Mouse (Mus musculus) kidney, postnatal 0 days (tissue): ENCODE results near the gene E330021D16Rik. TPM values are rescaled to one million over a fixed set of nuclear protein-coding genes. Genes with fewer than 3 reads are reported as not detected.

Experiments
- ATAC-seq: fragments of 200-750 bp; cut with Nextera tagmentation; replicated peaks from 2 replicates; pipeline ENCODE4 v1.8.0; 2017; ENCODE audit warnings: low read depth, moderate number of reproducible peaks, moderate TSS enrichment, moderate library complexity; ENCODE audit not compliant: low FRiP score
- DNase-seq: peaks from one replicate; pipeline ENCODE4 v3.0.0-alpha.2; 2016; ENCODE audit warnings: low spot score
- H3K27ac ChIP-seq: fragments of 300-500 bp; sonication (generic); 2 replicates; pipeline ENCODE4 v1.5.1; 2014; ENCODE audit warnings: mild to moderate bottlenecking
- H3K27me3 ChIP-seq: fragments of 300-500 bp; sonication (generic); 2 replicates; pipeline ENCODE4 v1.6.1; 2014; ENCODE audit warnings: low read length, mixed read lengths; ENCODE audit not compliant: insufficient read depth
- H3K36me3 ChIP-seq: fragments of 300-500 bp; sonication (generic); 2 replicates; pipeline ENCODE4 v1.6.1; 2014; ENCODE audit warnings: low read length, mixed read lengths; ENCODE audit not compliant: insufficient read depth
- H3K4me1 ChIP-seq: fragments of 300-500 bp; sonication (generic); replicated peaks from 2 replicates; pipeline ENCODE4 v1.6.1; 2014; ENCODE audit warnings: antibody characterized with exemption, low read length, mixed read lengths; ENCODE audit not compliant: insufficient read depth
- H3K4me2 ChIP-seq: fragments of 300-500 bp; sonication (generic); 2 replicates; pipeline ENCODE4 v1.6.1; 2014; ENCODE audit warnings: mild to moderate bottlenecking, low read length, moderate library complexity, mixed read lengths
- H3K4me3 ChIP-seq: fragments of 300-500 bp; sonication (generic); replicated peaks from 2 replicates; pipeline ENCODE4 v1.5.1; 2014; ENCODE audit warnings: low read depth, low read length
- H3K9ac ChIP-seq: fragments of 300-500 bp; sonication (generic); 2 replicates; pipeline ENCODE4 v1.6.1; 2014; ENCODE audit warnings: low read depth, low read length
- H3K9me3 ChIP-seq: fragments of 300-500 bp; sonication (generic); replicated peaks from 2 replicates; pipeline ENCODE4 v1.6.1; 2016; ENCODE audit warnings: low read length, inconsistent platforms, mixed read lengths
- CTCF ChIP-seq: IDR thresholded peaks from 2 replicates; pipeline ENCODE4 v1.5.1; 2016; ENCODE audit warnings: antibody characterized with exemption, low read depth, mild to moderate bottlenecking, moderate library complexity
- WGBS: fragments of 180-500 bp; shearing (Covaris S2); extraction: QIAGEN DNeasy Blood & Tissue Kit; methylation state at CpG from one replicate; pipeline ENCODE4 v1.1.7; 2014; 5-methylcytosine and 5-hydroxymethylcytosine counted together
- polyA plus RNA-seq: library from polyadenylated mRNA; unstranded; fragments of >200 nt; fragmentation: Nextera tagmentation; extraction: Ambion mirVana; gene quantifications from 2 replicates; pipeline ENCODE4 v1.2.1, GENCODE M21; 2015

Gene E330021D16Rik
- polyA plus RNA-seq, 1 experiment from 2014 or later: 4.2 TPM

DNA sequence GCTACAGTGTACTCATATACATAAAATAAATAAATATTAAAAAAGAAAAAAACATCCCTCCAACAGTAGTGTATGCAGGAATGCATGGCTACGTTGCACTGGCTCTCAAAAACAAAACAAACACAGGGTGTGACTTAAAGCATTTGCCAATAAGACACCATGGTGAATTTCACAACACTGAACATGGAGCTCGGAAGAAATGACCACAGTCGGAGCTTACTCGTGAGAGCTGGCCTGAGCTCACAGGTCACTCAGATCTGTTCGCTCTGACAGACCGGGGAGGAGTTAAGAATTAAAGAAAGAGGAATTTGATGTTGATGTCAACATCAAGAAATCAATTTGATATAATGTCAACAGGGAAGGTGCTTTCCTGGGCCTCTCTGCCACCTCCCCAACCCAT, 18.2 kb upstream of the E330021D16Rik start:
- Histone ChIP-seq H3K27me3 (no peaks in the 10 kb centered on the region), H3K9me3 (no peaks in the 10 kb centered on the region), H3K9ac (no peak overlapping the region), H3K27ac (no peak overlapping the region), H3K4me2 (no peak overlapping the region), H3K36me3 (no peaks in the 10 kb centered on the region), H3K4me3 (no peak overlapping the region), H3K4me1 (no peaks in the 10 kb centered on the region)
- TF ChIP-seq CTCF: no peak
- ATAC-seq: no peak
- 82% methylated on average over 6 of the region's 6 CpGs for WGBS
- no peak for DNase-seq

- H3K4me1 ChIP-seq: no peaks in the 10 kb centered on the region
- ATAC-seq: no peak
- 29% methylated on average over 7 of the region's 7 CpGs for WGBS
- no peaks in the 10 kb centered on the region for H3K9me3 ChIP-seq
- H3K4me3 ChIP-seq: no peak overlapping the region
- no peak overlapping the region for H3K27ac ChIP-seq
- H3K36me3 ChIP-seq: no peaks in the 10 kb centered on the region
- H3K27me3 ChIP-seq: no peaks in the 10 kb centered on the region
- TF ChIP-seq CTCF: no peak
- no peak overlapping the region for H3K4me2 ChIP-seq
- H3K9ac ChIP-seq: no peak overlapping the region
- no peak for DNase-seq
These were observed 16.5 kb upstream of the E330021D16Rik start for GRCm38 (mm10) chr6:136431896-136432248.

DNA sequence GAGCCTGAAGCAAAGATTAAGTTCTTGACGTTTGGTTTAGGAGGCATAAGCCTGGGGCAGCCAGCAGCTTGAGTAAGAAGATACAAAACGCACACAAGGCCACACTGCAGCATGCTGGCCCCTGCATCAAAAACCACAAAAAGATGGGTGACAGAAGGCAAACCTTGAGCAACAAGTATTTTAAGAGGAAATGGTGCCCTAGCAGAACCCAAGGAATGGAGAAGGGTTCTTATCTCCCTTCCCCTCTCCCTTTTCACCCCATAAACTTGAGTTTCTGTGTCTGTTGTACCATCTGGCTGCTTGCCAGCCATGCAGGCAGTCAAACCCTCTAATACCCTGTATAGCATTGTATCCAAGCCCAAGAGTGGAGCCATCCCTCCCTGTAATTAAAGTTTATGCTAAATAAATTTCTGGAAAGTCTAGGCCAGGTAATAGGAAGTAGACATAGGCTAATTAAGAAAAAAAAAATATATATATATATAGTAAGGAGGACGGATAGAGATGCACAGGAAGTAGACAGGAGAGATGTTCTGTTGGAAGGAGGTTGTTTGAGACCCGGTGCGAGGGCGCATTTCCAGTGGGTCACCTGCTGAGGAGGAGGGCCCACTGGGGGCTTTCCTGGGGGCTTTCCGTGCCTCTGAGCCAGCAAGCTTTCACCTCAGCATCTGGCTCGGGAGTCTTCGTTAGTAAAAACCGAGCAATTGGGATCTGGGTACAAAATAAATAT, 16.0 kb upstream of the E330021D16Rik start:
- H3K9ac ChIP-seq: no peak overlapping the region
- no peaks in the 10 kb centered on the region for H3K4me1 ChIP-seq
- no peaks in the 10 kb centered on the region for H3K27me3 ChIP-seq
- H3K36me3 ChIP-seq: no peaks in the 10 kb centered on the region
- WGBS: 52% methylated on average over 10 of the region's 10 CpGs
- H3K27ac ChIP-seq: no peak overlapping the region
- ATAC-seq (no peak), DNase-seq (no peak)
- no peak overlapping the region for H3K4me3 ChIP-seq
- no peak for TF ChIP-seq CTCF
- no peaks in the 10 kb centered on the region for H3K9me3 ChIP-seq
- no peak overlapping the region for H3K4me2 ChIP-seq

- H3K9ac ChIP-seq: no peak overlapping the region
- H3K4me1 ChIP-seq: no peaks in the 10 kb centered on the region
- no peaks in the 10 kb centered on the region for H3K9me3 ChIP-seq
- DNase-seq (no peak), ATAC-seq (0 out of 2 replicates have a peak, but pooled peaks have one; percentile 43)
- H3K27ac ChIP-seq: no peak overlapping the region
- H3K4me3 ChIP-seq: no peak overlapping the region
- H3K27me3 ChIP-seq: no peaks in the 10 kb centered on the region
- H3K36me3 ChIP-seq: no peaks in the 10 kb centered on the region
- 48% methylated on average over 4 of the region's 4 CpGs for WGBS
- no peak overlapping the region for H3K4me2 ChIP-seq
- TF ChIP-seq CTCF: no peak
These were observed 14.1 kb upstream of the E330021D16Rik start for GRCm38 (mm10) chr6:136429441-136429840.

DNA sequence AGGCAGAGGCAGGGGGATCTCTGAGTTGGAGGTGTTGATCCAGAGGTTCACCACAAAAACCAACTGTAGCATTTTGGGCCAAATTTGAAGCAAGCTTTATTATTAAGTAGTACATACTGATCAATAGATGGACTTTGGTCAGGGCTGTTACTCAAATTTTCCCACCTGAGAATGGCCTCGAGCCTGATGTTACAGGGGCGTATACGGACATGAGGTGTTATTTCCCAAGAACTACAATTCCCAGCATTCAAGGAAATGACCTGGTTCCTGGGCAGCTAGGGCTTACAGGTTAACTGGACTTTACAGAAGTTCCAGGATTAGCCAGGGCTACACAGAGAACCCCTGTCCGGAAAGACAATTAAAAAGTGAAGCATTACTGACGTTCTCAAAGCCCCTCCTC, 13.0 kb upstream of the E330021D16Rik start:
- Histone ChIP-seq H3K9me3 (no peaks in the 10 kb centered on the region), H3K9ac (no peak overlapping the region), H3K27ac (no peak overlapping the region), H3K36me3 (no peaks in the 10 kb centered on the region), H3K4me2 (no peak overlapping the region), H3K4me3 (no peak overlapping the region), H3K27me3 (no peaks in the 10 kb centered on the region), H3K4me1 (no peaks in the 10 kb centered on the region)
- WGBS: 78% methylated on average over 5 of the region's 5 CpGs
- ATAC-seq (no peak), DNase-seq (no peak)
- no peak for TF ChIP-seq CTCF

GRCm38 (mm10) chr6:136427240-136427639, 11.9 kb upstream of the E330021D16Rik start:
- 76% methylated on average over 6 of the region's 6 CpGs for WGBS
- Histone ChIP-seq H3K4me1 (no peaks in the 10 kb centered on the region), H3K4me2 (no peak overlapping the region), H3K4me3 (no peak overlapping the region), H3K9ac (no peak overlapping the region), H3K36me3 (no peaks in the 10 kb centered on the region), H3K27ac (no peak overlapping the region), H3K9me3 (no peaks in the 10 kb centered on the region), H3K27me3 (no peaks in the 10 kb centered on the region)
- ATAC-seq (no peak), DNase-seq (peak; percentile 20)
- no peak for TF ChIP-seq CTCF

GRCm38 (mm10) chr6:136425956-136426355, 10.6 kb upstream of the E330021D16Rik start:
- no peak overlapping the region for H3K4me2 ChIP-seq
- no peak overlapping the region for H3K4me3 ChIP-seq
- 80% methylated on average over 5 of the region's 5 CpGs for WGBS
- H3K27ac ChIP-seq: no peak overlapping the region
- TF ChIP-seq CTCF: no peak
- ATAC-seq (no peak), DNase-seq (no peak)
- H3K27me3 ChIP-seq: no peaks in the 10 kb centered on the region
- no peaks in the 10 kb centered on the region for H3K36me3 ChIP-seq
- H3K9ac ChIP-seq: no peak overlapping the region
- H3K4me1 ChIP-seq: no peaks in the 10 kb centered on the region
- H3K9me3 ChIP-seq: no peaks in the 10 kb centered on the region
